Mouse (Mus musculus): ENCODE results near the gene Iqcn. TPM values are rescaled to one million over a fixed set of nuclear protein-coding genes. Genes with fewer than 3 reads are reported as not detected.

Gene Iqcn
- total and polyA plus RNA-seq, 3 experiments: 0.06 TPM; not detected in 2

GRCm38 (mm10) chr8:70658897-70659603 is 44.2 kb upstream of the Iqcn start:
- Histone ChIP-seq H3K79me2 (replicated peaks; ENCODE audit: control insufficient read depth, insufficient read depth, low read length) (no peaks in the 10 kb centered on the region), H3K27ac (peak overlapping the region; percentile 81), H3K4me1 (ENCODE audit: control insufficient read depth, insufficient read depth, low read length) (peaks cover 6% of the 10 kb centered on the region), H3K36me3 (ENCODE audit: control insufficient read depth, insufficient read depth, low read length) (no peaks in the 10 kb centered on the region), H3K9ac (ENCODE audit: low read depth, low read length) (peak overlapping the region; percentile 88), H3K27me3 (ENCODE audit: control insufficient read depth, insufficient read depth, low read length) (no peaks in the 10 kb centered on the region), H3K4me3 (peak overlapping the region; percentile 81)
- TF ChIP-seq POLR2A (IDR thresholded peaks at IDR 0.05; ENCODE audit: insufficient read depth, low read depth, low read length) (no peak; the same call in 1 of the 2 replicates), CTCF (IDR thresholded peaks at IDR 0.05) (no peak)
- DNase-seq: no peak
- 2% methylated on average over 31 of the region's 31 CpGs for WGBS
- intact Hi-C loops (cut with DNase I): no loop called here

- intact Hi-C loops (cut with DNase I): no loop called here
- H3K4me3 ChIP-seq: peak overlapping the region; percentile 81
- peak overlapping the region; percentile 81 for H3K27ac ChIP-seq
- H3K27me3 ChIP-seq (ENCODE audit: control insufficient read depth, insufficient read depth, low read length): no peaks in the 10 kb centered on the region
- no peaks in the 10 kb centered on the region for H3K79me2 ChIP-seq (replicated peaks; ENCODE audit: control insufficient read depth, insufficient read depth, low read length)
- DNase-seq: peak; percentile 91 to 92
- TF ChIP-seq POLR2A (IDR thresholded peaks at IDR 0.05; ENCODE audit: insufficient read depth, low read depth, low read length) (peak; percentile 83; the same call in 1 of the 2 replicates), EP300 (IDR thresholded peaks at IDR 0.05; ENCODE audit: insufficient read depth, low read depth, low read length) (peak; percentile 37; the same call in 1 of the 2 replicates), CTCF (IDR thresholded peaks at IDR 0.05) (no peak)
- 2% methylated on average over 44 of the region's 44 CpGs for WGBS
- H3K36me3 ChIP-seq (ENCODE audit: control insufficient read depth, insufficient read depth, low read length): no peaks in the 10 kb centered on the region
- peaks cover 6% of the 10 kb centered on the region for H3K4me1 ChIP-seq (ENCODE audit: control insufficient read depth, insufficient read depth, low read length)
- H3K9ac ChIP-seq (ENCODE audit: low read depth, low read length): peak overlapping the region; percentile 88
These were observed 43.5 kb upstream of the Iqcn start for GRCm38 (mm10) chr8:70659604-70660272.

GRCm38 (mm10) chr8:70660273-70660725 is 43.0 kb upstream of the Iqcn start, which contains the start of gene Pgpep1:
Gene Pgpep1 (minus strand): TSS chr8:70660388.
- DNase-seq: no peak
- H3K9ac ChIP-seq (ENCODE audit: low read depth, low read length): peak within 1 kb of the TSS; percentile 88
- peaks cover 6% of the 10 kb centered on the region for H3K4me1 ChIP-seq (ENCODE audit: control insufficient read depth, insufficient read depth, low read length)
- WGBS: 11% methylated on average over 14 of the region's 14 CpGs
- no peak for TF ChIP-seq POLR2A (IDR thresholded peaks at IDR 0.05; ENCODE audit: insufficient read depth, low read depth, low read length)
- no peak for TF ChIP-seq CTCF (IDR thresholded peaks at IDR 0.05)
- no peak for TF ChIP-seq EP300 (IDR thresholded peaks at IDR 0.05; ENCODE audit: insufficient read depth, low read depth, low read length)
- no peaks in the 10 kb centered on the region for H3K27me3 ChIP-seq (ENCODE audit: control insufficient read depth, insufficient read depth, low read length)
- H3K27ac ChIP-seq: peak within 1 kb of the TSS; percentile 81
- no peaks in the 10 kb centered on the region for H3K36me3 ChIP-seq (ENCODE audit: control insufficient read depth, insufficient read depth, low read length)
- H3K79me2 ChIP-seq (replicated peaks; ENCODE audit: control insufficient read depth, insufficient read depth, low read length): no peaks in the 10 kb centered on the region
- peak within 1 kb of the TSS; percentile 81 for H3K4me3 ChIP-seq
- intact Hi-C loops (cut with DNase I): no loop called here

GRCm38 (mm10) chr8:70663691-70664090 is 39.6 kb upstream of the Iqcn start:
- no peaks in the 10 kb centered on the region for H3K27me3 ChIP-seq (ENCODE audit: control insufficient read depth, insufficient read depth, low read length)
- no peaks in the 10 kb centered on the region for H3K79me2 ChIP-seq (replicated peaks; ENCODE audit: control insufficient read depth, insufficient read depth, low read length)
- no peaks in the 10 kb centered on the region for H3K36me3 ChIP-seq (ENCODE audit: control insufficient read depth, insufficient read depth, low read length)
- WGBS: 31% methylated on average over 4 of the region's 4 CpGs
- H3K27ac ChIP-seq: no peak overlapping the region
- H3K4me3 ChIP-seq: no peak overlapping the region
- intact Hi-C loops (cut with DNase I): no loop called here
- TF ChIP-seq POLR2A (IDR thresholded peaks at IDR 0.05; ENCODE audit: insufficient read depth, low read depth, low read length): no peak
- TF ChIP-seq CTCF (IDR thresholded peaks at IDR 0.05): no peak
- TF ChIP-seq EP300 (IDR thresholded peaks at IDR 0.05; ENCODE audit: insufficient read depth, low read depth, low read length): no peak
- no peak overlapping the region for H3K9ac ChIP-seq (ENCODE audit: low read depth, low read length)
- peaks cover 2% of the 10 kb centered on the region for H3K4me1 ChIP-seq (ENCODE audit: control insufficient read depth, insufficient read depth, low read length)
- DNase-seq: no peak

GRCm38 (mm10) chr8:70664631-70665030 is 38.6 kb upstream of the Iqcn start:
- H3K27ac ChIP-seq: no peak overlapping the region
- no peaks in the 10 kb centered on the region; the same call in 1 of the 2 replicates for H3K4me1 ChIP-seq (ENCODE audit: control insufficient read depth, insufficient read depth, low read length)
- WGBS: 75% methylated on average over 3 of the region's 3 CpGs
- intact Hi-C loops (cut with DNase I): no loop called here
- no peaks in the 10 kb centered on the region for H3K27me3 ChIP-seq (ENCODE audit: control insufficient read depth, insufficient read depth, low read length)
- no peak for DNase-seq
- H3K4me3 ChIP-seq: no peak overlapping the region
- no peak overlapping the region for H3K9ac ChIP-seq (ENCODE audit: low read depth, low read length)
- TF ChIP-seq CTCF (IDR thresholded peaks at IDR 0.05) (no peak), EP300 (IDR thresholded peaks at IDR 0.05; ENCODE audit: insufficient read depth, low read depth, low read length) (no peak), POLR2A (IDR thresholded peaks at IDR 0.05; ENCODE audit: insufficient read depth, low read depth, low read length) (no peak)
- H3K79me2 ChIP-seq (replicated peaks; ENCODE audit: control insufficient read depth, insufficient read depth, low read length): no peaks in the 10 kb centered on the region
- no peaks in the 10 kb centered on the region for H3K36me3 ChIP-seq (ENCODE audit: control insufficient read depth, insufficient read depth, low read length)

GRCm38 (mm10) chr8:70665599-70665998 is 37.7 kb upstream of the Iqcn start:
- Histone ChIP-seq H3K27ac (no peak overlapping the region), H3K4me1 (ENCODE audit: control insufficient read depth, insufficient read depth, low read length) (no peaks in the 10 kb centered on the region; the same call in 1 of the 2 replicates), H3K27me3 (ENCODE audit: control insufficient read depth, insufficient read depth, low read length) (no peaks in the 10 kb centered on the region), H3K36me3 (ENCODE audit: control insufficient read depth, insufficient read depth, low read length) (no peaks in the 10 kb centered on the region), H3K79me2 (replicated peaks; ENCODE audit: control insufficient read depth, insufficient read depth, low read length) (no peaks in the 10 kb centered on the region), H3K9ac (ENCODE audit: low read depth, low read length) (no peak overlapping the region), H3K4me3 (no peak overlapping the region)
- whole genome bisulfite sequencing: 98% methylated on average over 2 of the region's 2 CpGs
- intact Hi-C loops (cut with DNase I): no loop called here
- no peak for TF ChIP-seq EP300 (IDR thresholded peaks at IDR 0.05; ENCODE audit: insufficient read depth, low read depth, low read length)
- no peak for DNase-seq
